Mouse (Mus musculus) T-helper 17 cell (primary cell): ENCODE measurements around the gene Trappc1.

Source experiments
- in situ Hi-C, 2 experiments: fragments of 300-600 bp; cut with MboI, MseI; formaldehyde crosslinking; loops; 1 replicate in 1 of 2; 2 replicates in 1 of 2; pipeline ENCODE4 v1.15.1; 2025; ENCODE audit warnings: high pct_unique_total_duplicates in 2 of 2

Trappc1 gene

GRCm38 (mm10) chr11:69369215-69369989 lies 45.6 kb downstream of the Trappc1 start, which contains the start of gene Chd3:
Gene Chd3, minus strand, starts transcription at chr11:69369406.
- in situ Hi-C loops, result no loop called here

- in situ Hi-C loops, result no loop called here
Observed at GRCm38 (mm10) chr11:69369990-69370816, 46.4 kb downstream of the Trappc1 start.

- in situ Hi-C loops, result no loop called here
Observed at GRCm38 (mm10) chr11:69370817-69371215, 47.0 kb downstream of the Trappc1 start.

- in situ Hi-C loops, result no loop called here
Observed at GRCm38 (mm10) chr11:69371601-69372000, 47.8 kb downstream of the Trappc1 start.

- in situ Hi-C loops, result no loop called here
Observed at GRCm38 (mm10) chr11:69372056-69372779, 48.4 kb downstream of the Trappc1 start.

- in situ Hi-C loops, result no loop called here
Observed at GRCm38 (mm10) chr11:69372780-69373170, 49.0 kb downstream of the Trappc1 start.

GRCm38 (mm10) chr11:69373223-69373965 lies 49.6 kb downstream of the Trappc1 start:
- in situ Hi-C loops, result no loop called here
